Mouse (Mus musculus): ENCODE results near the gene Wasl.

- TF ChIP-seq ZNF384 (IDR thresholded peaks at IDR 0.05; ENCODE audit: low read depth, low read length) = no peak
- TF ChIP-seq HCFC1 (IDR thresholded peaks at IDR 0.05; ENCODE audit: borderline replicate concordance, insufficient read depth, low read length) = no peak
- TF ChIP-seq ZC3H11A (IDR thresholded peaks at IDR 0.05; ENCODE audit: borderline replicate concordance, low read depth, low read length) = no peak
- TF ChIP-seq CHD2 (IDR thresholded peaks at IDR 0.05; ENCODE audit: low read depth, low read length) = no peak
- no peak for TF ChIP-seq MAFK (IDR thresholded peaks at IDR 0.05; ENCODE audit: insufficient read depth, low read depth, low read length)
These were observed 8.7 kb downstream of the Wasl start for GRCm38 (mm10) chr6:24656094-24656493.

All from ES-E14 (cell line).